Mouse (Mus musculus) midbrain, postnatal 0 days (tissue): Measurements from ENCODE around the gene Btnl2. TPM values are rescaled to one million over a fixed set of nuclear protein-coding genes. Genes with fewer than 3 reads are reported as not detected.

ENCODE experiments used
- ATAC-seq: fragments of 200-750 bp; cut with Nextera tagmentation; 2 replicates; pipeline ENCODE4 v1.8.0; 2017; ENCODE audit warnings: moderate number of reproducible peaks, mild to moderate bottlenecking, moderate TSS enrichment, moderate library complexity; ENCODE audit not compliant: low FRiP score
- DNase-seq: peaks from one replicate; pipeline ENCODE4 v3.0.0-alpha.2; 2015; ENCODE audit warnings: low spot score
- H3K27ac ChIP-seq: fragments of 300-500 bp; sonication (generic); 2 replicates; pipeline ENCODE4 v1.5.1; 2014; ENCODE audit warnings: low read depth, mild to moderate bottlenecking, low read length, mixed read lengths
- H3K27me3 ChIP-seq: fragments of 300-500 bp; sonication (generic); 2 replicates; pipeline ENCODE4 v1.6.1; 2014; ENCODE audit warnings: low read length, control low read depth, mixed read lengths; ENCODE audit not compliant: insufficient read depth
- H3K36me3 ChIP-seq: fragments of 300-500 bp; sonication (generic); 2 replicates; pipeline ENCODE4 v1.6.1; 2014; ENCODE audit warnings: low read length, control low read depth, mixed read lengths; ENCODE audit not compliant: insufficient read depth
- H3K4me1 ChIP-seq: fragments of 300-500 bp; sonication (generic); 2 replicates; pipeline ENCODE4 v1.6.1; 2014; ENCODE audit warnings: mild to moderate bottlenecking, control low read depth, antibody characterized with exemption, low read length, mixed read lengths; ENCODE audit not compliant: insufficient read depth
- H3K4me2 ChIP-seq: fragments of 300-500 bp; sonication (generic); 2 replicates; pipeline ENCODE4 v1.6.1; 2014; ENCODE audit warnings: low read depth, mild to moderate bottlenecking, low read length, mixed read lengths; ENCODE audit not compliant: poor library complexity, severe bottlenecking
- H3K4me3 ChIP-seq: fragments of 300-500 bp; sonication (generic); 2 replicates; pipeline ENCODE4 v1.5.1; 2014; ENCODE audit warnings: low read depth, mild to moderate bottlenecking, low read length, moderate library complexity
- H3K9ac ChIP-seq: fragments of 300-500 bp; sonication (generic); replicated peaks from 2 replicates; pipeline ENCODE4 v1.6.1; 2014; ENCODE audit warnings: mild to moderate bottlenecking, low read length, moderate library complexity, mixed read lengths; ENCODE audit not compliant: poor library complexity, severe bottlenecking
- H3K9me3 ChIP-seq: fragments of 300-500 bp; sonication (generic); 2 replicates; pipeline ENCODE4 v1.6.1; 2016; ENCODE audit warnings: low read length, control low read depth
- CTCF ChIP-seq: IDR thresholded peaks from 2 replicates; pipeline ENCODE4 v1.5.1; 2016; ENCODE audit warnings: antibody characterized with exemption, mild to moderate bottlenecking
- WGBS: fragments of 180-500 bp; shearing (Covaris S2); extraction: QIAGEN DNeasy Blood & Tissue Kit; methylation state at CpG from one replicate; pipeline ENCODE4 v1.1.7; 2014; 5-methylcytosine and 5-hydroxymethylcytosine counted together
- polyA plus RNA-seq: library from polyadenylated mRNA; unstranded; fragments of >200 nt; fragmentation: Nextera tagmentation; extraction: Ambion mirVana; gene quantifications from 2 replicates; pipeline ENCODE4 v1.2.1, GENCODE M21; 2015
- total RNA-seq: library from RNA; depleted of rRNA; stranded (reverse); fragments of >200 nt; gene quantifications from 2 replicates; pipeline ENCODE4 v1.2.3, GENCODE M21; 2014

The Btnl2 gene
- total and polyA plus RNA-seq, 2 experiments from 2014 or later, result not detected

DNA sequence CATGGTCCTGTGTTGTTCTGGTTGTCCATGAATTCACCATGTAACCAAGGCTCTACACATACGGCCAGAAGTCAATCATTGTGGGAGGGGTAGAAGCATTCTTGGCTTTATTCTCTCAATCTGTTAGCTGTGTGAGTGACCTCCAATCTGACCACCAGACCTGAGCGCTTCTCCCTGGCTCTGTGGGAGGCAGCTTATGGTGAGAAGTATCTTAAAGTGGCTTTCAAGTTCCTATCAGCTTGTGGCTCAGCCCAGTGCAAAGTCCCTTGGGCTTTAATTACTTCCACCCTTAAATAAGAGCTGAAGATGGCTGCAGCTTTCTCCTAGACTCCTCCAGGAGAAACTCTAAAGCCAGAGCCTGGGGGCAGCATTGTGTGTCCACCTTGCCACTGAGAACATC lies 22.2 kb downstream of the Btnl2 start, which contains the start of gene Btnl1:
Gene Btnl1, plus strand, starts transcription at position 286 of the 400 bp plus-strand sequence.
- Histone ChIP-seq H3K36me3 (no peaks in the 10 kb centered on the region), H3K4me3 (no peak within 1 kb of the TSS), H3K4me1 (no peaks in the 10 kb centered on the region), H3K9ac (no peak within 1 kb of the TSS), H3K27me3 (no peaks in the 10 kb centered on the region), H3K4me2 (no peak within 1 kb of the TSS), H3K9me3 (no peaks in the 10 kb centered on the region), H3K27ac (no peak within 1 kb of the TSS)
- ATAC-seq, result no peak
- TF ChIP-seq CTCF, result no peak
- WGBS, result 69% methylated on average over 2 of the region's 2 CpGs
- DNase-seq, result no peak

DNA sequence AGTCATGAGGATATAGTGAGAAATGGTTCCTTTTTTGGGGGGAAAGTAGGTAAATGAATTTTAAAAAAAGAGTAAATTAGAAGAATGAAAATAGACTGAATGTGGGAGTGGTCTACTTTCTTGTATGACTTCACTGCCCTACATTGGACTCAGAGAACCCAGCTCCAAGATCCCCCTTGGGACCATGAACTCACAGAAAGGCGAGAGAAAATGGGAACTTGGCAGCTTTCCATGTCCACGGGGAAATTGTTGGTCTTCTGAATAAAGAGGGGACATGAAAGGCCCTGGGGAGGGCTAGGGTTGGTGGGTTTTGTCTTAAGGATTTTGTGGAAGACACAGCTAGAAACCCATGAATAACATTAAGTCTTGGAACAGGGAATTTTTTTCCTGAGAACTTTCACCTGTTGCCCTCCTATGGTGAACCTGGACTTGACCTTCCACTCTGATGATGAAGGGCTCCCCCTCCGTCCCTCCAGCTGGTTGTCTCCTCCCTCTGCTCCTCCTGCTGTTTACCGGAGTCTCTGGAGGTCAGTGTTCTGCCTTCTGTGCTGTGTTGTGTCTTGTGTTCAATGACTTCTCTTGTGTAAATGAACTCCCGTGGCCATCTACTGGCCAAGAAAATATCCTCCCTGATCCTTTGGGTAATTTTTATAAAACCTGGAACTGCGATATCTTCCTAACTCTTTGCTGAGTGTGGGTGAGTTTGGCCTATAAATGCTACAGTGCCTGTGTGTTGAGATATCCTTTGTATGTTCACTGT lies 23.0 kb downstream of the Btnl2 start:
- 61% methylated on average over 6 of the region's 6 CpGs for WGBS
- H3K27ac ChIP-seq, result no peak overlapping the region
- H3K27me3 ChIP-seq, result no peaks in the 10 kb centered on the region

DNA sequence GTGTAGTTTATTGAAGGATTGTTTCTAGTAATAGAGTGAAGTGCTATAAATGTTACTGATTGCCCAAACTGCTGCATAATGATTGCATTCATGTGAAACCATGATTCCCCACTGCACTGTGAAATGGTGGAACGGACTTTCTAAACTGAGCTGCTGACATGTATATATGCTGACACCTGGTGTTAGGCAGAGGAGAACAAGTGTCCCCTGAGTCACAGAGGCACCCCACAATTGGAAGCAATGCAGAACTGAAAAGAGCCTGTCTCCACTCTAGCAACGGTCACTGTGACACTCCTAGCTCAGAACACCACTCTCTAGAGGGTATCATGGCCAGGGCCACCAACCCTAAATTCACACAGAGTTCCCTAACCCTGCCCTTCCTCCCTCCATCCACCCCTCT lies 24.1 kb downstream of the Btnl2 start:
- no peaks in the 10 kb centered on the region for H3K36me3 ChIP-seq
- TF ChIP-seq CTCF, result 0 out of 2 replicates have a peak, but pooled peaks have one; percentile 2
- DNase-seq, result no peak
- no peak overlapping the region for H3K9ac ChIP-seq
- WGBS, result 81% methylated on average over 2 of the region's 2 CpGs
- H3K4me3 ChIP-seq, result no peak overlapping the region
- no peaks in the 10 kb centered on the region for H3K4me1 ChIP-seq
- no peak overlapping the region for H3K27ac ChIP-seq
- H3K27me3 ChIP-seq, result no peaks in the 10 kb centered on the region
- no peak overlapping the region for H3K4me2 ChIP-seq
- H3K9me3 ChIP-seq, result no peaks in the 10 kb centered on the region
- no peak for ATAC-seq

More for the DNA sequence above, 23.0 kb downstream of the Btnl2 start:
- Histone ChIP-seq H3K9ac (no peak overlapping the region), H3K36me3 (no peaks in the 10 kb centered on the region), H3K4me1 (no peaks in the 10 kb centered on the region), H3K4me2 (no peak overlapping the region), H3K4me3 (no peak overlapping the region), H3K9me3 (no peaks in the 10 kb centered on the region)
- DNase-seq (no peak), ATAC-seq (no peak)
- TF ChIP-seq CTCF, result peak; percentile 37

- no peak for TF ChIP-seq CTCF
- DNase-seq, result no peak
- Histone ChIP-seq H3K36me3 (no peaks in the 10 kb centered on the region), H3K9me3 (no peaks in the 10 kb centered on the region), H3K27me3 (no peaks in the 10 kb centered on the region), H3K4me1 (no peaks in the 10 kb centered on the region), H3K9ac (no peak overlapping the region), H3K27ac (no peak overlapping the region), H3K4me3 (no peak overlapping the region), H3K4me2 (no peak overlapping the region)
- WGBS, result 73% methylated on average over 7 of the region's 7 CpGs
- no peak for ATAC-seq
Observed at GRCm38 (mm10) chr17:34379451-34379850, 24.8 kb downstream of the Btnl2 start.

DNA sequence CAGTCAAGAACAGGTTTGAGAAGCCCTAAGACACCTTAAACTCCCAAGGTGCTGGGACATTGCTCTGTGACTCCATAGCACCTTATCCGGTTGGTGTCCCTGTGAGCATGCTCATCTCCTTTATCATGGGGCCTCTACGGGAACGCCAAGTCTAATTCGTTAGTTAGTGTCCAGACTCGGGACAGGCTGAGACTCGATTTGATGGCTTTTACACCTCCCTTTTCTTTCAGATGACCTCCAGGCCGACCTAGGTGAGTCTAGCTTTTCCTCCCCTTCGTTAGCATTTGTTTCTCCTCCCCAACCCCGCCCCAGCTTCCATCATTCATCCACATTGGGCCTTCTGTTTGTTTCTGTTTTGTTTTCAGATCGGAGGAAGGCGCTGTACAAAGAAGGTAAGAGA lies 27.3 kb downstream of the Btnl2 start:
- Histone ChIP-seq H3K27me3 (no peaks in the 10 kb centered on the region), H3K9me3 (no peaks in the 10 kb centered on the region), H3K4me1 (no peaks in the 10 kb centered on the region), H3K9ac (no peak overlapping the region), H3K4me3 (no peak overlapping the region), H3K4me2 (no peak overlapping the region), H3K36me3 (no peaks in the 10 kb centered on the region), H3K27ac (no peak overlapping the region)
- ATAC-seq (no peak), DNase-seq (no peak)
- WGBS, result 82% methylated on average over 11 of the region's 11 CpGs
- TF ChIP-seq CTCF, result no peak

GRCm38 (mm10) chr17:34383212-34383611 lies 28.6 kb downstream of the Btnl2 start:
- no peaks in the 10 kb centered on the region for H3K4me1 ChIP-seq
- WGBS, result 80% methylated on average over 7 of the region's 7 CpGs
- TF ChIP-seq CTCF, result peak; percentile 36
- H3K4me2 ChIP-seq, result no peak overlapping the region
- no peak overlapping the region for H3K9ac ChIP-seq
- H3K9me3 ChIP-seq, result no peaks in the 10 kb centered on the region
- H3K36me3 ChIP-seq, result no peaks in the 10 kb centered on the region
- no peak overlapping the region for H3K4me3 ChIP-seq
- no peak overlapping the region for H3K27ac ChIP-seq
- DNase-seq, result no peak
- no peak for ATAC-seq
- no peaks in the 10 kb centered on the region for H3K27me3 ChIP-seq
